1 mouse cellular context compared by ENCODE assay signal in the genomic region with DNA sequence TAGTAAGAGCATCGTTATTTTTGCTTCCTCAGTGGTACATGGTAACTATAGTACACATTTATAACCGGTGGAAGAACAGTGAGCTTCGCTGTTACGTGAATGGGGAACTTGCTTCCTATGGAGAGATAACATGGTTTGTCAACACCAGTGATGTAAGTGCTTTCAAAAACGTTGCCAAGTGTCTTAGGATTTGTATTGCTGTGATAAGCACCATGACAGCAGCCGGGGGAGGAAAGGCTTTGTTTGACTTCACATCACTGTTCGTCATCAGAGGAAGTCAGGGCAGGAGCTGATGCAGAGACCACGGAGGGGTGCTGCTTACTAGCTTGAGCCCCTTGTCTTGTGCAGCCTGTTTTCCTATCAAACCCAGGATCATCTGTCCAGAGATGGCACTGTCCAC.
A peak's percentile ranks its signal among the peaks of the same experiment; 100 is the strongest.
TF ChIP-seq lines count a peak whose summit lies in the region.

No protein-coding gene starts in this region.

TF ChIP-seq in MEL, 35 proteins besides CTCF, POLR2A, EP300 and RAD21 (continued from another document):
- TF ChIP-seq KAT2A (conservative IDR thresholded peaks at IDR 0.05; ENCODE audit: low read depth, low read length) (no peak), CHD1 (IDR thresholded peaks at IDR 0.05; ENCODE audit: low read depth, low read length) (no peak), ELF1 (IDR thresholded peaks at IDR 0.05; ENCODE audit: low read depth, low read length) (no peak), ZMIZ1 (IDR thresholded peaks at IDR 0.05; ENCODE audit: low read depth, low read length) (no peak), TBP (IDR thresholded peaks at IDR 0.05; ENCODE audit: low read depth, low read length) (no peak), ZKSCAN1 (IDR thresholded peaks at IDR 0.05; ENCODE audit: low read depth, low read length) (no peak), MAX (IDR thresholded peaks at IDR 0.05; ENCODE audit: low read length) (peak; percentile 49; the same call in 1 of the 2 replicates), USF2 (IDR thresholded peaks at IDR 0.05; ENCODE audit: borderline replicate concordance in 1 of 2, insufficient read depth in 1 of 2, low read depth in 1 of 2, low read length in 2 of 2) (no peak), POLR2AphosphoS5 (IDR thresholded peaks at IDR 0.05; ENCODE audit: borderline replicate concordance, low read depth, low read length) (no peak), GATA1 (IDR thresholded peaks at IDR 0.05; ENCODE audit: low read depth, low read length) (peak; percentile 94), JUND (IDR thresholded peaks at IDR 0.05; ENCODE audit: low read depth, low read length) (no peak), MXI1 (IDR thresholded peaks at IDR 0.05; ENCODE audit: low read depth, low read length) (peak; percentile 76), BHLHE40 (IDR thresholded peaks at IDR 0.05; ENCODE audit: borderline replicate concordance, low read depth, low read length) (no peak), SIN3A (IDR thresholded peaks at IDR 0.05; ENCODE audit: low read length) (peak; percentile 96), CHD2 (IDR thresholded peaks at IDR 0.05; ENCODE audit: low read length) (no peak)
